Mouse (Mus musculus) midbrain, embryonic 13.5 days (tissue): ENCODE measurements around the gene Aagab. TPM values are rescaled to one million over a fixed set of nuclear protein-coding genes. Genes with fewer than 3 reads are reported as not detected.
A peak's percentile ranks its signal among the peaks of the same experiment; 100 is the strongest.

Source experiments
- ATAC-seq: fragments of 200-750 bp; cut with Nextera tagmentation; 2 replicates; pipeline ENCODE4 v1.8.0; 2017; ENCODE audit warnings: mild to moderate bottlenecking, moderate TSS enrichment, moderate library complexity
- H3K27ac ChIP-seq: fragments of 300-500 bp; sonication (generic); 2 replicates; pipeline ENCODE4 v1.5.1; 2015; ENCODE audit warnings: inconsistent platforms, mild to moderate bottlenecking, moderate library complexity
- H3K27me3 ChIP-seq: fragments of 300-500 bp; sonication (generic); 2 replicates; pipeline ENCODE4 v1.6.1; 2015; ENCODE audit warnings: mild to moderate bottlenecking, inconsistent platforms
- H3K36me3 ChIP-seq: fragments of 300-500 bp; sonication (generic); 2 replicates; pipeline ENCODE4 v1.6.1; 2015; ENCODE audit warnings: mild to moderate bottlenecking, inconsistent platforms
- H3K4me1 ChIP-seq: fragments of 300-500 bp; sonication (generic); replicated peaks from 2 replicates; pipeline ENCODE4 v1.6.1; 2015; ENCODE audit warnings: inconsistent platforms
- H3K4me2 ChIP-seq: fragments of 300-500 bp; sonication (generic); replicated peaks from 2 replicates; pipeline ENCODE4 v1.6.1; 2015; ENCODE audit warnings: moderate library complexity, mild to moderate bottlenecking, inconsistent platforms
- H3K4me3 ChIP-seq: fragments of 300-500 bp; sonication (generic); replicated peaks from 2 replicates; pipeline ENCODE4 v1.5.1; 2015; ENCODE audit warnings: mild to moderate bottlenecking, inconsistent platforms
- H3K9ac ChIP-seq: fragments of 300-500 bp; sonication (generic); replicated peaks from 2 replicates; pipeline ENCODE4 v1.6.1; 2015; ENCODE audit warnings: mild to moderate bottlenecking, inconsistent platforms
- H3K9me3 ChIP-seq: fragments of 300-500 bp; sonication (generic); 2 replicates; pipeline ENCODE4 v1.6.1; 2016; ENCODE audit warnings: mild to moderate bottlenecking, inconsistent platforms
- WGBS: fragments of 180-500 bp; shearing (Covaris S2); methylation state at CpG from one replicate; pipeline ENCODE4 v1.1.7; 2015; 5-methylcytosine and 5-hydroxymethylcytosine counted together
- polyA plus RNA-seq: library from polyadenylated mRNA; unstranded; fragments of >200 nt; fragmentation: Nextera tagmentation; extraction: Ambion mirVana; gene quantifications from 2 replicates; pipeline ENCODE4 v1.2.1, GENCODE M21; 2015

Aagab gene
- polyA plus RNA-seq, 1 experiment from 2014 or later, result 60.0 TPM

GRCm38 (mm10) chr9:63609246-63609645 lies 6.8 kb downstream of the Aagab start:
- Histone ChIP-seq H3K36me3 (no peaks in the 10 kb centered on the region), H3K27me3 (no peaks in the 10 kb centered on the region), H3K9me3 (no peaks in the 10 kb centered on the region), H3K4me3 (no peak overlapping the region), H3K9ac (no peak overlapping the region), H3K4me1 (peaks cover 31% of the 10 kb centered on the region), H3K27ac (no peak overlapping the region), H3K4me2 (no peak overlapping the region)
- 59% methylated on average over 8 of the region's 8 CpGs for WGBS
- ATAC-seq, result no peak

- H3K27ac ChIP-seq, result no peak overlapping the region
- H3K36me3 ChIP-seq, result no peaks in the 10 kb centered on the region
- H3K9me3 ChIP-seq, result no peaks in the 10 kb centered on the region
- peaks cover 29% of the 10 kb centered on the region for H3K4me1 ChIP-seq
- no peak overlapping the region for H3K4me3 ChIP-seq
- ATAC-seq, result no peak
- H3K27me3 ChIP-seq, result no peaks in the 10 kb centered on the region
- no peak overlapping the region for H3K9ac ChIP-seq
- no peak overlapping the region for H3K4me2 ChIP-seq
- 93% methylated on average over 2 of the region's 2 CpGs for WGBS
Measured at GRCm38 (mm10) chr9:63609776-63610175, 7.3 kb downstream of the Aagab start.

- Histone ChIP-seq H3K4me2 (no peak overlapping the region), H3K9ac (no peak overlapping the region), H3K27me3 (no peaks in the 10 kb centered on the region), H3K4me1 (peaks cover 29% of the 10 kb centered on the region), H3K9me3 (no peaks in the 10 kb centered on the region), H3K36me3 (no peaks in the 10 kb centered on the region), H3K27ac (no peak overlapping the region), H3K4me3 (no peak overlapping the region)
- WGBS, result 88% methylated on average over 6 of the region's 6 CpGs
- ATAC-seq, result no peak
Measured at GRCm38 (mm10) chr9:63610231-63610630, 7.8 kb downstream of the Aagab start.

GRCm38 (mm10) chr9:63610841-63611366 lies 8.4 kb downstream of the Aagab start:
- Histone ChIP-seq H3K9me3 (no peaks in the 10 kb centered on the region), H3K4me2 (peak overlapping the region; percentile 2; the same call in 1 of the 2 replicates), H3K36me3 (no peaks in the 10 kb centered on the region), H3K27ac (no peak overlapping the region), H3K27me3 (no peaks in the 10 kb centered on the region), H3K4me1 (peaks cover 29% of the 10 kb centered on the region), H3K4me3 (no peak overlapping the region), H3K9ac (peak overlapping the region; percentile 29; the same call in 1 of the 2 replicates)
- WGBS, result 14% methylated on average over 13 of the region's 13 CpGs
- peak; percentile 45; the same call in 1 of the 2 replicates for ATAC-seq

DNA sequence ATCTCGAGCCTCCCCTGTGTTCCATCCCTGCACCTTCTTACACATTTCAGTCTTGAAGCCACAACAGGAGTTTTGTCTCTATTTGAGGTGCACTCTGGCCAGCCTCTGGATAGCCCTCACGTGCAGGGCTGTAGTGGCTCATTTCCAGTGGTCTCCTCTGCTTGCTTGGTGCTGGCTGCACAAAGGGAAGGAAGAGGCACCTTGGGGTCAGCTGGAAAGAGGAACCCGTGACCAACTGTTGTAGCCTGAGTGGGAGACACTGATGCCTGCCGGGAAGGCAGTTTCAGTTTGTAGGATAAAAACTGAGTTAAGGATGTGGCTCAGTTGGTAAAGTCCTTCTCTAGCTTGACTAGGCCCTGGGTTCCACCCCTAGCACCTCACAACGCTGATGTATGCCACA lies 9.5 kb downstream of the Aagab start:
- no peak for ATAC-seq
- Histone ChIP-seq H3K27ac (no peak overlapping the region), H3K4me1 (peaks cover 34% of the 10 kb centered on the region), H3K27me3 (no peaks in the 10 kb centered on the region), H3K9ac (no peak overlapping the region), H3K9me3 (no peaks in the 10 kb centered on the region), H3K36me3 (peaks cover 3% of the 10 kb centered on the region), H3K4me3 (no peak overlapping the region), H3K4me2 (no peak overlapping the region)
- WGBS, result 67% methylated on average over 5 of the region's 5 CpGs

- peaks cover 11% of the 10 kb centered on the region for H3K36me3 ChIP-seq
- 0 out of 2 replicates have a peak overlapping the region, but pooled peaks have one; percentile 8 for H3K9ac ChIP-seq
- H3K4me3 ChIP-seq, result no peak overlapping the region
- 49% methylated on average over 16 of the region's 16 CpGs for WGBS
- peak; percentile 81 for ATAC-seq
- H3K4me1 ChIP-seq, result peaks cover 33% of the 10 kb centered on the region
- H3K9me3 ChIP-seq, result no peaks in the 10 kb centered on the region
- H3K27ac ChIP-seq, result peak overlapping the region; percentile 48; the same call in 1 of the 2 replicates
- H3K4me2 ChIP-seq, result 0 out of 2 replicates have a peak overlapping the region, but pooled peaks have one; percentile 3
- no peaks in the 10 kb centered on the region for H3K27me3 ChIP-seq
Measured at GRCm38 (mm10) chr9:63612565-63613515, 10.4 kb downstream of the Aagab start.

DNA sequence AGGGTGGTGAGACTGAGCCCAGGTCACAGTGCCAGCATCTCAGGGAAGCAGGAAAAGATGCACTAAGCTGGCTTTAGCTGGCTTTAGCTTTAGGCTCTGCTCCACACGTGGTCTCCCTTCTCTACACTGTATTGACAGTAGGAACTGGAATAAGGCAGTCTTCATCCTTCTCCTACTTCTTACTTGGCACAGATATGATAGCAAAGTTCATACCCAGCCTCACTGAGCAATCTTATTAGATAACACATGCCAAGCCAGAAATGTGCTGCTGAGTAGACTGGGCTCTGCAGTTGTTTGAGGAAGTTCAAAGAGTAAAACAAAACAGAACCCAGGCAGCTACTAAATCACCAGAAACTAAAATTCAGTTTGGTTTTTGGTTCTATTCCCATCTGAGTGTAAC lies 11.1 kb downstream of the Aagab start:
- no peaks in the 10 kb centered on the region for H3K27me3 ChIP-seq
- 0 out of 2 replicates have a peak overlapping the region, but pooled peaks have one; percentile 3 for H3K4me2 ChIP-seq
- 36% methylated on average over 1 of the region's 1 CpGs for WGBS
- 0 out of 2 replicates have a peak overlapping the region, but pooled peaks have one; percentile 8 for H3K9ac ChIP-seq
- no peak overlapping the region for H3K4me3 ChIP-seq
- peaks cover 30% of the 10 kb centered on the region for H3K4me1 ChIP-seq
- H3K27ac ChIP-seq, result peak overlapping the region; percentile 48; the same call in 1 of the 2 replicates
- H3K36me3 ChIP-seq, result peaks cover 19% of the 10 kb centered on the region
- H3K9me3 ChIP-seq, result no peaks in the 10 kb centered on the region
- peak; percentile 34; the same call in 1 of the 2 replicates for ATAC-seq

DNA sequence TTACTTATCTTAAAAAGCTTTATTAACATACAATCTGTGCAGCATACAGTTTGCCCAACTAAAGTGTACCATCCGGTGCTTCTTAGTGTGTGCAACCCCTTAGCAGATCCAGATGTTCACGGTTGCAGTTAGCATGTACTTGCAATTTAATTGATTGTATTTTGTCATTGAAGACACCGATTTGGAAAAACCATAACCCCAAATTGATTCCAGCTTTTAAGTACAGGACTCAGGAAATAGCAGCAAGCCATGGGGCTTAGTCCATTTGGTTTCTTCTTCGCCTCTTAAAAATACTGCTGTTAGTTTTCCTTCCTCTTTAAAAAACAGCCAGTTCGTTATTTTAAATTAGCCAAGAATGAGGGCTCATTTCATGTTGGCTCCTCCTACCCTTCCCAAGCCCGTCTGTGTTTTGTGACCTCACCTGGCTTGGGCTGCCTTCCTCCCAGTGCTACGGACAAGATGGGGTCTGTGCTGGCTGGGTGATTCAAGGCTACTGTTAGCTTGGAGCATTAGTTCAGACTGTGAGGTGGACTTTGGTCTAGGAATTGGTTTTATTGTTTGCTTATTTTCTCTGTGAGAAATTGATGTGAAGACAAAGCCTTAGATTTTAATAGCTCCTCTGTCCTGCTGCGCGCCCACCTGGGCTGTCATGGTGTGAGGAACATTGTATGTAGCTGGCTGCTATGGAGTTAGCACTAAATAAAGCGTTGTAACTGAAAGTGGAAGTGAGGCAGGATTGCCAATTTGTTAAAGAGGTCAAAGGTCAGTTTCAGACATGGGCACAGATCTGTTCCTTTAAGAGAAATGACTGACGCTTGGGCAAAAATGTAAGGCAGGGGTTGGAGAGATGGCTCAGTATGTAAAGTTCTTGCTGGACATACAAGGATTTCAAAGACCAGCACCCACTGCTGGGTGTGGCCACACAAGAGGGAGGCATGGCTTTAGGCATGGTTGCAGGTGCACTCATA lies 11.8 kb downstream of the Aagab start:
- no peak for ATAC-seq
- Histone ChIP-seq H3K36me3 (peaks cover 26% of the 10 kb centered on the region), H3K9me3 (no peaks in the 10 kb centered on the region), H3K27ac (no peak overlapping the region), H3K4me2 (no peak overlapping the region), H3K9ac (no peak overlapping the region), H3K27me3 (no peaks in the 10 kb centered on the region), H3K4me1 (peaks cover 30% of the 10 kb centered on the region), H3K4me3 (no peak overlapping the region)
- 86% methylated on average over 11 of the region's 11 CpGs for WGBS

DNA sequence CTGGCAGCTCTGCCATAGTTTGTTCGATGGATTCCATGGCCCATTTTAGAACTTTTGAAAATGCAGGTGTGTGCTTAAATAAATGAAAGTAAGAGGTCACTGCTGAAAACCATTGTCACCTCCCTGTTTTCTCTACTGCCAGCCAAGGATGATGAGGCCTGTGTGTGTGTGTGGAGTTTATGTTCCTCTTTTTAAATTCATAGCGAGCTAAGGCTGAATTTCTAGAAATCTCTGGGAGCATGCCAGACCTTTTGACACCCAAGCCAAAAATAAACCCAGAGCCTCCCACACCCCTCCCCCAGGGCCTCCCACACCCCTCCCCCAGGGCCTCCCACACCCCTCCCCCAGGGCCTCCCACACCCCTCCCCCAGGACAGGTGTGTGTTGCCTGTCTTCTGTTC lies 15.5 kb downstream of the Aagab start:
- peaks cover 24% of the 10 kb centered on the region for H3K4me1 ChIP-seq
- no peak overlapping the region for H3K27ac ChIP-seq
- ATAC-seq, result no peak
- no peak overlapping the region for H3K4me3 ChIP-seq
- no peak overlapping the region for H3K9ac ChIP-seq
- peaks cover 43% of the 10 kb centered on the region for H3K36me3 ChIP-seq
- H3K9me3 ChIP-seq, result no peaks in the 10 kb centered on the region
- 98% methylated on average over 2 of the region's 2 CpGs for WGBS
- no peak overlapping the region for H3K4me2 ChIP-seq
- no peaks in the 10 kb centered on the region for H3K27me3 ChIP-seq

GRCm38 (mm10) chr9:63623895-63624569 lies 21.6 kb downstream of the Aagab start:
- Histone ChIP-seq H3K36me3 (peaks cover 42% of the 10 kb centered on the region), H3K4me1 (peaks cover 21% of the 10 kb centered on the region), H3K9ac (no peak overlapping the region), H3K27ac (no peak overlapping the region), H3K27me3 (no peaks in the 10 kb centered on the region), H3K4me2 (no peak overlapping the region), H3K9me3 (no peaks in the 10 kb centered on the region), H3K4me3 (no peak overlapping the region)
- 75% methylated on average over 15 of the region's 15 CpGs for WGBS
- ATAC-seq, result no peak

DNA sequence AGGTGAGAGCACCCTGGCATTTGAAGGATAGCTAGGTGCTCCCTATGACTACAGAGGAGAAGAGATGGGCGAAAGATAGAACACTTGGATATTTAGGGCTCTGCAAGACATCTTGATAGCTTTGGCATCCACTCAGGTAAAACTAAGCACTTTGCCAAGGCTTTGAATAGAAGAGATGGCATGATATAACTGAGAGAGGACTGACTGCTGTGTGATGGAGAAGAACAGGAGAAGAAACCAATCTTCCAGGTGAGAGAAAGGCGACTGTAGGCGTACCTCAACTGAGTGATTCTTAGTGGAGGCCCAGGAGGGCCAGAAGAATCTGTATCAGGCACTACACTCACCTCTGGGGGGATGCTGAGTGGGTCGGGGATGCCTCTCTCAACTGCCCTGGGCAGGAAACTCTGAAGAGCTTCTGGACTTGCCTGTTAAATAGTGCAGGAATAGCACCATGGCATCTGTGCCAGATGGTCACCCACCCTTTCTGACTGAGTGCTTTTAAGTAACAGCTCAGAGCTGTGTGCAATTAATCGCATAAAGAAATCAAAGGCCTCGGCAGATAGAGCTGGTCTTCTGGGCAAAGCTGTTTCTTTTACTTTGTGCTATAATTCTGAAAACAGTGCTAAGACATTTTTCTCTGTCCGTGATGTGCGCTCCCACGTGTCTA lies 22.8 kb downstream of the Aagab start:
- no peak overlapping the region for H3K4me3 ChIP-seq
- no peak for ATAC-seq
- H3K27me3 ChIP-seq, result no peaks in the 10 kb centered on the region
- WGBS, result 92% methylated on average over 9 of the region's 9 CpGs
- no peak overlapping the region for H3K4me2 ChIP-seq
- no peak overlapping the region for H3K27ac ChIP-seq
- H3K9ac ChIP-seq, result no peak overlapping the region
- H3K4me1 ChIP-seq, result peaks cover 21% of the 10 kb centered on the region
- no peaks in the 10 kb centered on the region for H3K9me3 ChIP-seq
- H3K36me3 ChIP-seq, result peaks cover 42% of the 10 kb centered on the region
